Mouse (Mus musculus) frontal cortex, postnatal 36 days (tissue): ENCODE measurements at regions not wholly inside any gene's neighbourhood (a gene's known extent, or its start where the extent isn't known, plus 50 kb on each side); places are given as distances from the start of the nearest gene placed in this dataset.

Experiments used
- DNase-seq, 2 experiments: peaks; one replicate each; pipeline ENCODE4 v3.0.0; 2022; ENCODE audit warnings: low spot score in 2 of 2

- no peak for DNase-seq
Measured at GRCm38 (mm10) chr2:159950369-159950768, 383.6 kb downstream of the Gm826 start.

GRCm38 (mm10) chr2:159949046-159949445, 384.9 kb downstream of the Gm826 start:
- DNase-seq: no peak

- peak in 1 of 2 experiments; percentile 16 for DNase-seq
Measured at GRCm38 (mm10) chr2:159930744-159931143, 403.2 kb downstream of the Gm826 start.

- DNase-seq: no peak
Measured at GRCm38 (mm10) chr2:159889701-159890100, 444.3 kb downstream of the Gm826 start.

- no peak for DNase-seq
Measured at GRCm38 (mm10) chr2:159884773-159885459, 449.0 kb downstream of the Gm826 start.

- no peak for DNase-seq
Measured at GRCm38 (mm10) chr2:159866981-159867380, 467.0 kb downstream of the Gm826 start.

- DNase-seq: peak; percentile 17 to 28
Measured at GRCm38 (mm10) chr2:159866391-159866790, 467.6 kb downstream of the Gm826 start.

- DNase-seq: no peak
Measured at GRCm38 (mm10) chr2:159863185-159863584, 470.8 kb downstream of the Gm826 start.

GRCm38 (mm10) chr2:159853891-159854665, 479.9 kb downstream of the Gm826 start:
- DNase-seq: no peak

- DNase-seq: no peak
Measured at GRCm38 (mm10) chr2:159852959-159853358, 481.0 kb downstream of the Gm826 start.

- DNase-seq: no peak
Measured at GRCm38 (mm10) chr2:159832488-159833113, 501.4 kb downstream of the Gm826 start.

GRCm38 (mm10) chr2:159826417-159826816, 507.5 kb downstream of the Gm826 start:
- DNase-seq: no peak

GRCm38 (mm10) chr2:159818556-159818955, 515.4 kb downstream of the Gm826 start:
- DNase-seq: no peak

GRCm38 (mm10) chr2:159816344-159816743, 517.6 kb downstream of the Gm826 start:
- no peak for DNase-seq
